Mouse (Mus musculus): ENCODE measurements around the gene Trim2. TPM values are rescaled to one million over a fixed set of nuclear protein-coding genes. Genes with fewer than 3 reads are reported as not detected.

The Trim2 gene
- total and polyA plus RNA-seq, 3 experiments = 2.4 to 3.3 (median 2.5) TPM

GRCm38 (mm10) chr3:84241098-84241497, 65.6 kb downstream of the Trim2 start:
- no peak for DNase-seq (ENCODE audit: extremely low read depth)
- no peak overlapping the region for H3K4me3 ChIP-seq (replicated peaks in 1 of 3; ENCODE audit: low read depth in 2 of 3, low read length in 2 of 3, poor library complexity in 1 of 3)
- H3K4me2 ChIP-seq (ENCODE audit: insufficient read depth, low read depth, poor library complexity, severe bottlenecking) = no peak overlapping the region
- no peak overlapping the region for H3K9ac ChIP-seq (ENCODE audit: insufficient read depth, low read depth)
- no peaks in the 10 kb centered on the region for H3K27me3 ChIP-seq (replicated peaks)
- dilution Hi-C loops (cut with MboI; ENCODE audit: extremely low pct_ligation_motif_present, extremely low pct_unique_long_range_greater_than_20kb, low sequenced_read_pairs) = no loop called here
- H3K9me3 ChIP-seq (replicated peaks; ENCODE audit: low read length) = no peaks in the 10 kb centered on the region
- H3K36me3 ChIP-seq (replicated peaks in 1 of 2; ENCODE audit: control insufficient read depth in 1 of 2, insufficient read depth in 1 of 2, low read length in 1 of 2) = no peaks in the 10 kb centered on the region
- H3K27ac ChIP-seq (ENCODE audit: insufficient read depth, low read depth) = no peak overlapping the region
- no peak for TF ChIP-seq MAFK (IDR thresholded peaks at IDR 0.05; ENCODE audit: insufficient replicate concordance, low read length)
- TF ChIP-seq USF2 (conservative IDR thresholded peaks at IDR 0.05; ENCODE audit: low read depth, low read length) = no peak
- no peak for TF ChIP-seq CTCF (conservative IDR thresholded peaks at IDR 0.05 in 1 of 2, IDR thresholded peaks at IDR 0.05 in 1 of 2; ENCODE audit: low read depth in 2 of 2, low read length in 2 of 2)
- TF ChIP-seq BHLHE40 (IDR thresholded peaks at IDR 0.05; ENCODE audit: low read depth, low read length) = no peak
- no peak for TF ChIP-seq IRF4 (IDR thresholded peaks at IDR 0.05; ENCODE audit: low read depth, low read length)
- TF ChIP-seq JUN (IDR thresholded peaks at IDR 0.05; ENCODE audit: insufficient read depth, low read depth, low read length) = no peak
- no peak for TF ChIP-seq ZMIZ1 (IDR thresholded peaks at IDR 0.05; ENCODE audit: low read depth, low read length)
- no peak for TF ChIP-seq RAD21 (IDR thresholded peaks at IDR 0.05; ENCODE audit: low read depth, low read length)
- no peak for TF ChIP-seq EP300 (IDR thresholded peaks at IDR 0.05; ENCODE audit: low read length)
- TF ChIP-seq ZNF384 (IDR thresholded peaks at IDR 0.05; ENCODE audit: low read depth, low read length) = no peak
- no peak for TF ChIP-seq MAX (IDR thresholded peaks at IDR 0.05; ENCODE audit: low read length)
- no peak for TF ChIP-seq TBP (conservative IDR thresholded peaks at IDR 0.05; ENCODE audit: low read depth, low read length)
- no peak for TF ChIP-seq RCOR1 (conservative IDR thresholded peaks at IDR 0.05; ENCODE audit: low read depth, low read length)
- TF ChIP-seq PAX5 (IDR thresholded peaks at IDR 0.05; ENCODE audit: low read length) = no peak
- TF ChIP-seq MEF2A (IDR thresholded peaks at IDR 0.05; ENCODE audit: borderline replicate concordance, low read depth, low read length) = no peak
- TF ChIP-seq MYC (IDR thresholded peaks at IDR 0.05; ENCODE audit: low read depth, low read length) = no peak
- no peaks in the 10 kb centered on the region for H3K79me2 ChIP-seq (replicated peaks; ENCODE audit: control insufficient read depth, extremely low read depth, insufficient read depth, poor library complexity, severe bottlenecking)
- no peaks in the 10 kb centered on the region for H3K4me1 ChIP-seq (ENCODE audit: control insufficient read depth in 1 of 2, insufficient read depth in 2 of 2)
- in situ Hi-C loops (cut with MboI; ENCODE audit: low pct_ligation_motif_present, low pct_unique_long_range_greater_than_20kb, low sequenced_read_pairs) = no loop called here

DNA sequence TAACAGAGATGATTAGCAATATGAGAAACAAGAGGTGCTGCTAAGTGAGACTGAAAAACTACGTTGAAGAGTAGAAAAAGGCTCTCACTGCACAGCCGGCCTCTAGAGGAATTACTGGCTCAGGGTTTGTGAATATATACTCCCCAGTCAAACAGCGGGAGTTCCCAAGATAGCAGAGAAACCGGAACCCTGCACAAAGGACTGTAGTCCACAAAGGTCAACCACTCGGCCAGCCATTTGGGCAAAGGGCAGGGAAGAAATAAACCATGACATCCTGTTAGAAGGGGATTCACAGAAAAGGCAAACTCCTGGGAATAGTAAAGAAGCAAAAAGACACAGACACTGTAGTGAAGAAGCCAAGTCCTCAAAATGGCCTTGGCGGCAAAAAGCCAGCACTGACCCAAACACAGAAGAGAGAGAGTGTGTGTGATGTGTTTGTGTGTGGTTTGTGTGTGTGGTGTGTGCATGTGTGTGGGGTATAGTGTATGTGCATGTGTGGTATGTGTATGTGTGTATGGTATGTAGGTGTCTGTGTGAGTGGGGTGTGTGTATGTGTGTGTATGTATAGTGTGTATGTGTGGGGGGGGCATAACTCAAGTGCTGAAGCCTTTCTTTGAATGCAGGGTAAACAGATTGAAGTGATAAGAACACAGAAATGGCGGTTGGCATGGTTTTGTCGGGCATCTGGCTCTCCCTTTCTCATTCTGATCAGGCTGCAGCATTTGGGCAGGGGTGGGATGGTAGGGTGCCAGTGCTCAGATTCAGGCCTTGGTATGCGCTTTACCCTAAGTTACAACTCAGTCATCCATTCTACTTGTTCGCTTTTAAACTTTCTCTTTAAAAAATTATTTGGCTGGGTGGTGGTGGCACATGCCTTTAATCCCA, 71.0 kb downstream of the Trim2 start:
- no peak overlapping the region for H3K4me2 ChIP-seq (ENCODE audit: insufficient read depth, low read depth, poor library complexity, severe bottlenecking)
- no peak overlapping the region for H3K4me3 ChIP-seq (replicated peaks in 1 of 3; ENCODE audit: low read depth in 2 of 3, low read length in 2 of 3, poor library complexity in 1 of 3)
- H3K36me3 ChIP-seq (replicated peaks in 1 of 2; ENCODE audit: control insufficient read depth in 1 of 2, insufficient read depth in 1 of 2, low read length in 1 of 2) = peaks cover 0 to 2% of the 10 kb centered on the region in 2 experiments
- H3K27ac ChIP-seq (ENCODE audit: insufficient read depth, low read depth) = no peak overlapping the region
- TF ChIP-seq MAFK (IDR thresholded peaks at IDR 0.05; ENCODE audit: insufficient replicate concordance, low read length) = no peak
- TF ChIP-seq CHD1 (IDR thresholded peaks at IDR 0.05; ENCODE audit: low read depth, low read length) = no peak
- no peak for TF ChIP-seq GABPA (IDR thresholded peaks at IDR 0.05; ENCODE audit: insufficient replicate concordance, low read depth, low read length)
- TF ChIP-seq TCF12 (IDR thresholded peaks at IDR 0.05; ENCODE audit: low read depth, low read length) = no peak
- TF ChIP-seq PAX5 (IDR thresholded peaks at IDR 0.05; ENCODE audit: low read length) = no peak
- H3K27me3 ChIP-seq (replicated peaks) = no peaks in the 10 kb centered on the region
- H3K9ac ChIP-seq (ENCODE audit: insufficient read depth, low read depth) = no peak overlapping the region
- peaks cover 4% of the 10 kb centered on the region for H3K9me3 ChIP-seq (replicated peaks; ENCODE audit: low read length)
- H3K4me1 ChIP-seq (ENCODE audit: control insufficient read depth in 1 of 2, insufficient read depth in 2 of 2) = 0 out of 4 replicates have a peak, but pooled peaks cover 0 to 2% of the 10 kb centered on the region in 2 experiments
- dilution Hi-C loops (cut with MboI; ENCODE audit: extremely low pct_ligation_motif_present, extremely low pct_unique_long_range_greater_than_20kb, low sequenced_read_pairs) = no loop called here
- in situ Hi-C loops (cut with MboI; ENCODE audit: low pct_ligation_motif_present, low pct_unique_long_range_greater_than_20kb, low sequenced_read_pairs) = no loop called here
- DNase-seq (ENCODE audit: extremely low read depth) = no peak
- H3K79me2 ChIP-seq (replicated peaks; ENCODE audit: control insufficient read depth, extremely low read depth, insufficient read depth, poor library complexity, severe bottlenecking) = no peaks in the 10 kb centered on the region

Measured in CH12.LX (cell line).